Mouse (Mus musculus) ES-CJ7 (cell line): ENCODE measurements at regions not wholly inside any gene's neighbourhood (a gene's known extent, or its start where the extent isn't known, plus 50 kb on each side); places are given as distances from the start of the nearest gene placed in this dataset.
A peak's percentile ranks its signal among the peaks of the same experiment; 100 is the strongest.
"Not testable (repeated sequence)": the region's sequence is repeated elsewhere in the genome, so short reads cannot be mapped to it uniquely, and the experiment has no call there.

Experiments used
- DNase-seq: peaks from one replicate; pipeline ENCODE4 v3.0.0; 2011; ENCODE audit warnings: low read depth, low spot score

DNA sequence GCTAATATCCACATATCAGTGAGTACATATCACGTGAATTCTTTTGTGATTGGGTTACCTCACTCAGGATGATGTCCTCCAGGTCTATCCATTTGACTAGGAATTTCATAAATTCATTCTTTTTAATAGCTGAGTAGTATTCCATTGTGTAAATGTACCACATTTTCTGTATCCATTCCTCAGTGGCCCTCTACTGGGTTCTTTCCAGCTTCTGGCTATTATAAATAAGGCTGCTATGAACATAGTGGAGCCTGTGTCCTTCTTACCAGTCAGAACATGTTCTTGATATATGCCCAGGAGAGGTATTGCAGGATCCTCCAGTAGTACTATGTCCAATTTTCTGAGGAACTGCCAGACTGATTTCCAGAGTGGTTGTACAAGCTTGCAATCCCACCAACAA, 884.0 kb upstream of the Lrrc4c start:
- not testable (repeated sequence) for DNase-seq

DNA sequence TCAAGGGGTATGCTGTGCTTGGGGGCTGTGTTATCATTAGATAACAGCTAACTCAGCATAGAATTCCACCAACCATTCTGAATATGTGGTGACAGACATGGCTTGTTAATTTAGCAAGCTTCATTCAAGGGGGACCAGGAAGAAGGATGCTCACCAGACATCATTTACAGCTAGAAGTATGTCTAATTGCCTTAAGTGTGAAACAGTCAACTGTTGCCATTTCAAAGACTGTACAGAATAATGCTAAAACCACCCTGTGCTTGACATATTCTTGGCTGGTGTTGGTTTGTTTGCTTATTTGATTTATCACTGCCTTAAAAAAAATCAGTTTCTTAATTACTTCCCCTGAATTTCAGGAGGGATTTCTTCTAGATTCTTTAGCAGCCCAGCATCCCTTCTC, 877.0 kb upstream of the Lrrc4c start:
- no peak for DNase-seq

DNA sequence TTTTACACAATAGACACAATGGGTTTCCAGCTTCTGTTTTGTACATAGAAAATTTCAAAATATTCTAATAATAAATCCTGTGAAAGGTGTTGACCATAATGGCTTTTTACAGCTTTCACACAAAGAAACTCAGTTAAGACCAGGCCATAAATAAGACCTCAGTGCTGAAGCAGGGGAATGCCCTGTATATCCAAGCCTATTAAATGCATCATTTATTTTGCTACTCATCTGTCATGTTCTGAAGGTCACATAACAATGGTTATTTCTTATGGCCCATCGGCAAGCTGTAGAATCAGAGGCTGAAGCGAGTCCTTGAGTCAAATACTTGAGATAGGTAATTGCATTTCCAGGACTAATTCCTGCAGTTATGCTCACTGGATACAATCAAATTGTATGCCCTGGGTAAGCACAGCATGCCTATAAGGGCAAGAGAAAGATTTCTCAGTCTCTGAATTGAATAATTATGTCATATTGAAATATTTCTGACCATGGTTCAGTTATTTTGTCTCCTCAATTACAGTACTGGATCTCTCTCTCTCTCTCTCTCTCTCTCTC, 874.6 kb upstream of the Lrrc4c start:
- DNase-seq = no peak

DNA sequence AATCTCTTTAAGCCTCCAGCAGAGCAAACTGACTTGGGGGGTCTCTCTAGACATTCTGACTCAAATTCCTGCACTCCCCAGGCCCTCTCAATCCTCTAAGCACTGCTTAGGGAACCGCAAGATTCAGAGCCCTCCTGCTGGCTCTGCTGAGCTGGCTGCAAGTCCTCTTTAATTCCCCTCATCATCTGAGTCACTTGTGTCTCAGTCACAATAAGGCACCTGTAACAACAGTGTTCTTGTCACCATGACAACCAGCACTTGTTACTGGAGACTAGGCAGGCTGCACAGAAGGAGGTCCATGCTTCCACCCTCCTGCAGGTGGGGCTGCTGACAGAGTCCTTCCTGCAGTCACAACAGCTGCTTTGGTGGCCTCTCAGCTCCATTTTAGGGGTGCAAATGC, 869.1 kb upstream of the Lrrc4c start:
- DNase-seq = peak; percentile 82

DNA sequence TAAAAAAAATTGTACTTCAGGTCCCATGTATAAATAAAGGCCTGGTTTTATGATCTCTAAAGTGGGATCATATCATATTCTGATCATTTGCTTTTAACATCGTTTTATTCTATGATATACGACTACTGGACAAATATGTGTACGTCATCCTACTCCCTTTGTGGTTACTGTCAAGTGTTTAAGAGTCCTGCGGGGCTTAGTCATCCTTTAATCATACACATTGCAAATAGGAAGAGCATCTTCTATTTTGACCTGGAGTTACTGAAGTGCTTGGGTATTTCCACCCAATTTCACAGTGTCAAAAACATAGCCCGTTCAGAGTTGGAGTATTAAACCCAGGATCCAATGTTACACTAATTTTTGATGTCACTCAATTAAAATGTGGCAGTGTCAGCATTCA, 838.1 kb upstream of the Lrrc4c start:
- DNase-seq = no peak

DNA sequence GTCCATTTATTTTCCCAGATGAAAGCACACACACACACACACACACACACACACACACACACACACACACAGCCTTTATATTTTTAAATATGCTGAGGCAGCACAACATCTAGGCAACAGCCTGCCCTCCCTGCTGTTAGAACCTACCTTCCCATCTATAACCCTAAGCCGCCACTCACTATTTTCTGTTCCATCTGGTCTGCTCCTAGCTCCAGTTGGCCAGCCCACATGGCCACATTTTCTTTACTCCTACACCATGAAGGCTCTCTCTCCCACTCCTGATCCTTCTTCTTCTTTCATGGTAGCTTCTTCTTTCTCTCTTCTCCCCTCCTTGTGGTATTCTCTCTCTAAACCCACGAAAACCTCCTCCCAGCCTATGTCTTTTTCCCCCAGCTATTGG, 834.6 kb upstream of the Lrrc4c start:
- no peak for DNase-seq

DNA sequence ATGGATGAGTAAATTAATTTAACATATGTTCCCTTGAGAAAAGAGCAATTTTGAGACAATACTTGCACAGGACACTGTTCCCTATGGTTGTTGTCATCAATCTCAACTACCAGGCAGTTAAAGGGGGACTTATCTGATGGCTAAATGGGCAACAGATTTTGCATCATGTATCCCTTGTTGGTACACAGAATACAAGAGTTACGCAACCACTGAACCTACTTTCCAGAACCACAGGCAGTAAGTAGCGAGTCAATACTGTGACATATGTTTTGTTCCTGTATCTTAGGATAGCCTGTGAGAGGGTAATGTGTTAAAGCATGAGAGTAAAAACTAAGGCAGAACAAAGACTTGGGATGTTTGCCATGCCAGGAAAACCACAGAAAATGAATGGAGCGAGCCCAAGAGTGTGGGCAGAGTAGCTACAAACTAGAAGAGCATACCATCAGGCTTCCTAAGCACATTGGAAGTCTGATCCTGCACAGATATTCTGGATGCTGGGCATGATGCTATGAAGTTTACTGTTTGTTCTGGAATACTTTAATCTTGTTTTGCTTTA, 830.3 kb upstream of the Lrrc4c start:
- no peak for DNase-seq

DNA sequence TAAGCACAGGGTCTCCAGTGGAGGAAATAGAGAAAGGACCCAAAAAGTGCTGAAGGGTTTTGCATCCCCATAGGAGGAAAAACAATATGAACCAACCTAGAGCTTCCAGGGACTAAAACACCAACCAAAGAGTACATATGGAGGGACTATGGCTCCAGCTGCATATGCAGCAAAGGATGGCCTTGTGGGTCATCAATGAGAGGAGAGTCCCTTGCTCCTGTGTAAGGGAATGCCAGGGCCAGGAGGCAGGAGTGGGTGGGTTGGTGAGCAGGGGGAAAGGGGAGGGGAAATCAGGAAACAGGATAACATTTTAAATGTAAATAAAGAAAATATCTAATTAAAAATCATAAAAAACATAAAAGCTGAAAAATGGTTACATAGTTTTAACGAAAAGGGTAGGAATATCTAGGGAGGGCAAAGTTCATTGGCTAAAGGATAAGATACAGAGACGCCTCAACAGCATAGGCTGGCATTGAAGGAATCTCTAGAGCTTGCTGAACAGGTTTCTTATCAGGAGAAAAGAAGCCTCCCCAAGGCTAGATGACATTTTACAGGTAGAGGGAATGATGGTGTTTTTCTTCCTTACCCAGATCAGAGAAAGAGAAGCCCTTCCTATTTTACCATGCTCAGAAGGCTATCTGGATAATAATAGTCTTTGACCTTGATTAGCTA, 823.8 kb upstream of the Lrrc4c start:
- no peak for DNase-seq

DNA sequence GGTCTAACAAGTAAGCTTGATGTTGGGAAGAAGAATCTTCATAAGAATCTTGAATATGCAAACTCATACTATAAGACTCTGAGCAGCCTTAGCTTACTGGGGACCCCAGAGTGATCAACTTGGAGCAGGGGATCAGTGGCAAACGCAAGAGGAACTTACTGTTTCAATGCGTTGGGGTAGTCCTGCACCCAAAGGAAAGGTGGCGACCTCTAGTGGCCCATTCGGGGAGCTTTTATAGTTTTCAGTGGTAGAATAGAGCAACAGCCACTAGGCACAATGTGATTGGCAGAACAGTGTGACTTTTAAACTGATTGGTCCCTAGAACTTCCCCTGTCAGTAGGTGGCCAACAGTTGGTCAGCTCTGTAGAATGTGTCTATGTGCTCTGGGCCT, 823.3 kb upstream of the Lrrc4c start:
- peak; percentile 68 for DNase-seq

DNA sequence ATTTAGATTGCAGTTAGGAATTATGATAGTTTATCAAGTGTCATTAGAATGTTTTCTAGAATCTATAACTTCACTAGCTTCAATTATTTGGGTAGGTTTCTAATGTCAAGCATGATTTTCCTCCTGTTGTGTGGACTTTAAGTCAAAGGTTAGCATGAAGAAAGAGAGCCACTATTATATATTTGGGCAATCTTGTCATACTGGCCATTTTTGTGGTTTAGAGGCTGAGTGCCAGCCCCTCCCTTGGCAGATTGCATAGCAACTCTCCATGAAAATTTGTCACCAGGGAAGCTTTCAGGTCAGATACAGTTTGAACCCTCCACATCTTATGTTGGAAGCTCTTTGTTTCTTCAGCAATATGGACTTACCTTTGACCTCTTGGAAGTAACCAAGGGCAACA, 806.7 kb upstream of the Lrrc4c start:
- no peak for DNase-seq

DNA sequence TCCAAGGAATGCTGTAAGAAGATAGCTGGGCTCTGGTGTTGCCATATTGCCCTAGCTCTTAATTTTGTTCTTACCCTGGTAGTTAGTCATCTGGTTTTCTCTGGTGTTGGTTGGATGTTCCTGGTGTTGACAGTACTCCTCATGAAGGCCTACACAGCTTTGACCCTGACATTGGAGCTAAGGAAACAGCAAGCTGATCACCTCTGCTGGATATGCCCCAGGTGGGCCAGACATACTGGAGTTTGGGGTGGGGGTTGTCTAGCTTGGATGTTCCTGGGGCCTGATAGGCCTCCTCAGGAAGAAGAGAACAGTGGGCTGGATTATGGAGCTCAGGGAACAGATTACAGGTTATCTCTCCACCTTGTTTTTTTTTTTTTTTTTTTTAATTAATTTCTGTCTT, 796.3 kb upstream of the Lrrc4c start:
- DNase-seq = no peak

DNA sequence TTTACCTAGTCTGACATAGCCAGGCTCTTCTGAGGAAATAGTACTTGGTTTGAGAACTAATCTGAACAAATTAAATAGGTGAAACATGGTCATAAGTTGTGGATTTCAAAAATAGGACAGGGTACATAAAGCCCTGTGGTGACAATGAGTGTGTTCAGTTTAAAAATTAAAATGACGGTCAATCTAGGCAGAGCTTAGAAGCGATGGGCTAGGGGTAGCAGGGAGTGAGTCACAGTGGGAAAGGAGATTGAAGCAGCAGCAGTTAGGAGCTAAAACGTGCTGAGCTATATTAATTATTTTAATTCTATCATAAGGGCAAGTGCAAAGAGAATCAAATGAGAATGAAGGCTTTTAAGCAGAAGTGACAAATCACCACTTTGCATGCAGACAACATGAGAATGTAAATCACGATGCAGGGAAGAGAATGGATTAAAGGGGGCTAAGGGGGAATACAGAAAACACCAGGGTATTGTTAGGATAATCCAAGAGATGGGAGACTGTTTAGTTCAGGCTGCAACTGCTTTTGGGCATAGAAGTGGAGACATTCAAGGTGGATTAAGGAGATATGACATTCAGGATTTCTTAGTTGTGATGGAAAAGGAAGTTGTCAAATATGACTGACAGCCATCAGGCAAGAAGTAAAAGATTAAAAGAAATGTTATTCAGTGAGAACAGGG, 793.2 kb upstream of the Lrrc4c start:
- DNase-seq = no peak

DNA sequence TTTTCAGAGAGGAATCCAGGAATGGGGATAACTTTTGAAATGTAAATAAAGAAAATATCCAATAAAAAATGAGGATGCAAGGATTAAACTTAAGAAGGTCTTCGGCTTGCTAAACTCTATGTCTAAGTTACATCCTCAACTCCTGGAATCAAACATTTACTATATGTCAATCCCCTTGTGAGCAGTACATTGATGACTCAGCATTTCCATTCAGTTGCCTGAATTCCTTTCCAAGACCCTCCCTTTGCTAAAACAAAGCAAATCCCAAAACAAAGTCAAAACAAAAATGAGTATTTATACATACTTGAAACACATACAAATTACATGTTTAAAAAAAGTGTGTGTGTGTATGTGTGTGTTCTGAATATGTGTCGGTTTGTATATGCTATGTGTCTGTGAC, 753.9 kb upstream of the Lrrc4c start:
- no peak for DNase-seq

DNA sequence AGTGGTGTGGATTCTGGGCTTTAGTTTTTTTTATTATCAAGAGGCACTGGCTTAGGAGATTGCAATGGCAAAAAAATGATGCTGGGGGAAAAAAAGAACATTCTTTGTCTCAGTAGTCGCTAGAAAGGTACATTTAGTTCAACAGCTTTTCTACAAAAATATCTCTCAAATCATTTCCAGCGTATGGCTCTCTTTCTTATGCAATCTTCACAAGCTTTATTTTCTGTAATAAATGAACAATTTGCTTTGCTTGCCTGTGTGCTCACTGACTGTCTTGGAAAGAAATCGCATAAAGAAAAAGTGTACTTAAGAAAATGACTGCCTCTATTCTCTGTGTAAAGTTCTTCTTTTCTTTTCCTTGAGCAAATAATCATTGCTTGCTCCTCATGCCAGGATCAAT, 742.1 kb upstream of the Lrrc4c start:
- DNase-seq = no peak

DNA sequence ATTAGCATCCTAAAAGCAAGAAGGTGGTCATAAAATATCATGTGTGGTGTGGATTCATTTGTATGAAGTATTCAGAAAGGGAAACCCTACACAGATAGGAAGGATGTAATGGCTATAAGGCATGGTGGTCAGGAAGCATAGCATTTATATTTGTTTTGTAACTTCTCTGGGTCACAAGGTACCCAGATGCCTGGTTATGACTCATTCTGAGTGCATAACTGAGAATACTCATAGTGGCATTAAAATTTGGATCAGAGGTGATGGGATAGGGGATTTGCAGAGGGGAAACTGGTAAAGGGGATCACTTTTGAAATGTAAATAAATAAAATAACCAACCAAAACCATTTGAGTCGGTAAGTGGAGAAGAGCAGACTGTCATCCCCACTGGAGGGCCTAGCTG, 738.8 kb upstream of the Lrrc4c start:
- DNase-seq = no peak

DNA sequence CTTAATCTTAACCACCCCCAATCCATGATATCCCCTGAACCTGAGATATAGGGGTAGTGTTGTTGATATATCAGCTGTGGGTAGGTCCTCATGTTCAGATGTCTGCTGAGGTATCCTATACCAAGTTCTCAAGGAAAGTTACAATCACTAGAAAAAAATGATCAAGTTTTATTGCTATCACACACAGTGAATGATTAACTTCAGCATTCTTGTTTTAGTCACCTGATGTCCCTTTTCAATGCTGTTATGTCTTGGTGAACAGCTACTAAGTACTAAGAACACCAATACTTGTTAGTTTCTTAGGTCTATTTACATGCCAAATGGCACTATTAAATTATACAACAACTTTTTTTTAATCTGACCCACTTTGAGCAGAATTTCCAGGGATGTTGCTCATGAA, 732.0 kb upstream of the Lrrc4c start:
- DNase-seq = no peak

DNA sequence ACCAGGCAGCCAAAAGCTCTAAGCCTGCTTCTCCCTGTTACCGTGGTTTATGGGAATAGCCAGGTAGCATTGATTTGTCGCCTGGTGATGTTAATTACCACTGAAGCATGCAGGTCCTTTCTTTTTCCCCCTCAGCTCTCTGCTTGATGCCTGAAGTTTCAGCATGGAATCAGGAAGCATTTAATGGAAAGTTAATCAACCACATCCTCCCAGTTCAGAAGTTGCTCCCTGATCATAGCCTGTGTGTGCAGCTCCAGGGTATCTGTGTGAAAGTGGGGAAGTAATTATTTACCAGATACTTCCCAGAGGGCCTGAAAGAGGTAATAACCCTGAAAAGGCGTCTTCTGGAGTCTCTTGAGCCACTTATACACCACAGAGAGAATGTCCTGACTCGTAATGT, 730.9 kb upstream of the Lrrc4c start:
- DNase-seq = no peak

DNA sequence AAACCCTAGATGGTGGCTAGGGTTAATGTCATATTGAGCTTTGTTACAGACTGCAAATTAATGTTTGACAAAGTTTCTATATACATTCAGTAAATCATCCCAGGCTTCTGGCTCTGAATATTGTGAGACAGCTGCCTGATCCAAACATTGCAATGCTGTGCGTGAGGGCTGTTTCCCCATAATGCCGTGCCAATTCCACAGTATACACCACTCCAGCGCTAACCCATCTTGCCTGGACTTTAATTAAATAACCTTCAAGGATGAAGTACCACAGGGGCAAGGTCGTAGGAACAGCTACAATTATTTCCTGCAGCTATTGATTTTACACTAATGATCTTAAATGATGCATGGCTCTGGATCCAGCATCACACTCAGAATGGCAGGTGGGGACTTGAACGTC, 704.6 kb upstream of the Lrrc4c start:
- no peak for DNase-seq

DNA sequence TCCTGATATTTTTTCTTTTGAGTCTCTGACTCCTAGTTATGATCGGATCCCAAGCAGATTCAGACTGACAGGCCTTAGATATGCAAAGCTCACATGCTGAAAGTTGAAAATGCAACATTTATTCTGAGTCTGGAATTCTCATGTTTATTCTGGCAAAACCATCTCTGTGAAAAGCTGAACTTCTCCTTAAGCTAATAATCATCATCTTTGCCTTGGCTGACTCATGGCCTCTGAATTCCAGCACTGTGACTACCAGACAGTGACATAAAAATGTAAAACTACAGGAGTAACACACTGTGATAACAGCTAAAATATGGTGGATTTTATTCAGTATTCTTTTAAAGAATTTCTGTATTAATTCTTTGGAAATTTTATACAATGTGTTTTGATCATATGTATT, 680.4 kb upstream of the Lrrc4c start:
- no peak for DNase-seq

DNA sequence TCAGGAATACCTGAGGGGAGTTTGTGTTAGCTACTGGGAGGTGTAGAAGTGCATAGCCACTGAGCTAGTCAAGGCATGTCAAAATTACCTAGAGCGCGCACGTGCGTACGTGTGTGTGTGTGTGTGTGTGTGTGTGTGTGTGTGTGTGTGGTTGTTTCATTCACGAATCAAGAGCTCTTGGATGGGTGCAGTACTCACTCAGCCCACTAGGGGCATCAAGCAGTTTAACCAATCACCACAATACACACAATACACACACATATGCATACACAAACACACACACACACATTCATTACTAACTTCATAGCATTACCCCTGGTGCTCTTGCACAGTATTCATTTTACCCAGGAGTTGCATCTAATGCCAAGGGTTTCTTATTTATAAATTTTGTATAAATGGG, 643.6 kb upstream of the Lrrc4c start:
- DNase-seq = peak; percentile 65

DNA sequence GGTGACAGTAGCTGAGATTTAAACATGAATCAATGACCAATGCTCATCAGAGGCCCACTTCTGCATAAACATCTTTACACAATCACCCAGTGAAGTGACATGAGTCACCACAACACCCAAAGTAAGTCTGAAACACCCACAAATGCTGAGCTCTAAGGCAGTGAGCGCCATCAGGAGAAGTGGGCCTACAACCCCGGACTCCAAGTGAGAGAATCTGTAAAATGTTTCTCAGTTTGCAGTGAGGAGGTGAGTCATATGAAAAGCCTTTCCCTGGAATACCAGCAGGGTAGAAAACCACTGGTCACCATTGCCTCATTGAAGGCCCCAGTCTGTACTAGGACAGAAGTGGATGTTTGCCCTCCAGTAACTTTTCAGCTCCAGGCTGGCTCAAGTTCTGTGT, 602.6 kb upstream of the Lrrc4c start:
- no peak for DNase-seq
